Mouse (Mus musculus) stomach, postnatal 0 days (tissue): ENCODE data around the gene Rimbp3.

Experiments
- CTCF ChIP-seq: IDR thresholded peaks from 2 replicates; pipeline ENCODE4 v1.5.1; 2016; ENCODE audit warnings: antibody characterized with exemption, low read depth, mild to moderate bottlenecking, moderate library complexity
- EP300 ChIP-seq: optimal IDR thresholded peaks from 2 replicates; pipeline ENCODE3; 2016; ENCODE audit warnings: antibody characterized with exemption

- TF ChIP-seq CTCF (no peak), EP300 (no peak)
These were observed 25.5 kb downstream of the Rimbp3 start for GRCm38 (mm10) chr16:17233702-17234498.
